Comparison of ENCODE assay signal across 9 mouse cellular contexts in the genomic region with DNA sequence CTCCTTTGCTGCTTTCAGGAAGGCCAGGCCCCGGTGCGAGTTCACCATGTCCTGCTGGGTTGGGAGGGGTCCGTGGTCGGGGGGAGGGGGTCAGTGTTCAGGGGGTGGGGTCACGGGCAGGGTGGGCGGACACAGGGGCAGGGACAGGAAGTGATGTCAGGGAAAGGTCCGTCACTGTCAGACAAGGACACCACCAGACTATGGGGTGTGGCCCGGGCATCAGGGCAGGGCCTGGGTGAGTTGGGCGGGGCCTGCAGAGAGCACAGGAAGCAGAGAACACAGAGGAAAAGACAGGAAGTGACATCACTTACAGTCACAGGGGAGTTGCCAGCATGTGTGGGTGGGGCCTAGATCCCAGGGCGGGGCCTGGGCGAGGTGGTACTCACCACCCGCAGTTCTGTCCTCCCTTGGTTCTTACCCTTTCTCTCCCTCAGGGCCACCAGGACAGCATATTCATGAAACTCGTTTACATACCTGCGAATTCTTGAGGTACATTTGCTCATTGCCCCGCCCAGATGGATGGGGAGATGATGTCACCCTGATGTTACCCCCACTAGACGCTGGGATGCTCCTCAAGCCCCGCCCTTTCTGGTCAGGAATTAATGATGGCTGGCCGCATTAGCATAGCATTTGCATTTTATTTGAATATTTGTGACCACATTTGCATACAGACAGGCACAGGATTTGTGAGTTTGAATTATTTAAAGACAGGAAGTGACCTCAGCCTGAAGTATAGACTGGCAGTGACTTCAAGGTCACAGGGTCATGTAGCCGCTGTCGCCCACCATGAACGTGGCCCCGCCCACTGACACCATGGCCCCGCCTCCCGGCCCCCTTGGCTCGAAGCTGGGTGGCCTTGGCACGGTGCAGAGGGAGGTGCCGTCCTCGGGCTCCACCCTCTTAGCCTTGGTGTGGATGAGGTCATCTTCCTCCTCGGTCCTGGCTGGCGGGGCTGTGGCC. TPM values are rescaled to one million over a fixed set of nuclear protein-coding genes. Genes with fewer than 3 reads are reported as not detected.
DNase-seq lines count a peak whose midpoint lies in the region; ATAC-seq lines count a peak whose summit lies in the region.
"Had no signal": no experiment of that assay in that cellular context is flagged by ENCODE, and none has a peak within 500 bp of the region (broad histone marks: within the 10 kb centered on the region; RNA-seq: fewer than 3 reads in every experiment).

No protein-coding gene starts in this region.

- H3K36me3 ChIP-seq in megakaryocyte, embryonic 14.5 days (replicated peaks; ENCODE audit: low read length) = peaks cover 47% of the 10 kb centered on the region

- no peaks in the 10 kb centered on the region for H3K27me3 ChIP-seq in megakaryocyte, embryonic 14.5 days (replicated peaks)
- H3K27me3 ChIP-seq: lung, embryonic 15.5 days had no signal

- no peak for ATAC-seq in megakaryocyte, adult 5-6 weeks (ENCODE audit: poor library complexity, severe bottlenecking)

- peak; percentile 4 for DNase-seq in gastrocnemius, postnatal 14 days
- DNase-seq in gastrocnemius, postnatal 36 days = no peak
- DNase-seq in adrenal gland, postnatal 10 days = peak; percentile 16
- peak; percentile 88 for DNase-seq in testis, postnatal 14 days (ENCODE audit: low spot score)
- no peak for DNase-seq in embryo, embryonic 11 days
- no peak for DNase-seq in natural killer cell, adult 2 months (ENCODE audit: low spot score in 2 of 2)

- peaks cover 54% of the 10 kb centered on the region for H3K9me3 ChIP-seq in megakaryocyte, embryonic 14.5 days

- no peaks in the 10 kb centered on the region; the same call in 1 of the 2 replicates for H3K4me1 ChIP-seq in megakaryocyte, embryonic 14.5 days
- H3K4me1 ChIP-seq: lung, embryonic 15.5 days had no signal

- H3K4me3 ChIP-seq in megakaryocyte, embryonic 14.5 days (replicated peaks) = peak overlapping the region; percentile 33
- H3K4me3 ChIP-seq: lung, embryonic 15.5 days had no signal

- intact Hi-C loops in gastrocnemius, postnatal 14 days (cut with DNase I; ENCODE audit: low total_unique reads) = no loop called here
- intact Hi-C loops in gastrocnemius, postnatal 36 days (cut with DNase I) = loop anchor here (10.0 kb wide), 2 partner anchors 200 to 370 kb away; partner anchors contain the start of genes 4930522L14Rik and Gm15446

RNA-seq across cellular contexts. Expression of gene Crlf2, which starts 4.4 kb away (rescaled TPM):
- total RNA-seq in gastrocnemius, postnatal 14 days (2021) = 1 to 10 TPM; 8.0 to 8.5 TPM
- 1 to 10 TPM; 2.5 to 3.0 TPM for total RNA-seq in gastrocnemius, postnatal 36 days (2021)
- 161 and 214 TPM in 2 replicates for polyA plus RNA-seq in megakaryocyte, embryonic 14.5 days (2012; ENCODE audit: insufficient read depth, low replicate concordance)
- 25.0 and 32.9 TPM in 2 replicates for total RNA-seq in megakaryocyte, adult 5-6 weeks (2015)
- 38.0 and 39.9 TPM in 2 replicates for total RNA-seq in megakaryocyte, adult 5-6 weeks (2017)
- total RNA-seq in adrenal gland, postnatal 10 days (2021) = 10 to 100 TPM; 23.1 to 25.9 TPM

Comparison
In these comparisons a context has a peak if more than half of its experiments do, and no peak if none do; other contexts are left out.
1. DNase-seq: peak in gastrocnemius, postnatal 14 days (single experiment), adrenal gland, postnatal 10 days (single experiment) and testis, postnatal 14 days (single experiment); none in gastrocnemius, postnatal 36 days (0 of 2), embryo, embryonic 11 days (single experiment) and natural killer cell, adult 2 months (0 of 2).